Mouse (Mus musculus) erythroblast, embryonic 14.5 days (primary cell): ENCODE results near the gene Tcta. TPM values are rescaled to one million over a fixed set of nuclear protein-coding genes. Genes with fewer than 3 reads are reported as not detected.
"Not testable (repeated sequence)": the region's sequence is repeated elsewhere in the genome, so short reads cannot be mapped to it uniquely, and the experiment has no call there.

ENCODE experiments used
- H3K27me3 ChIP-seq: 2 replicates; pipeline ENCODE4 v1.6.1; 2012; ENCODE audit warnings: inconsistent platforms; ENCODE audit not compliant: control insufficient read depth
- H3K36me3 ChIP-seq: 2 replicates; pipeline ENCODE4 v1.6.1; 2012; ENCODE audit warnings: mild to moderate bottlenecking, inconsistent platforms; ENCODE audit not compliant: control insufficient read depth
- H3K4me1 ChIP-seq: 2 replicates; pipeline ENCODE4 v1.6.1; 2012; ENCODE audit warnings: inconsistent platforms; ENCODE audit not compliant: control insufficient read depth
- H3K4me3 ChIP-seq: replicated peaks from 2 replicates; pipeline ENCODE3; 2012; ENCODE audit warnings: moderate library complexity, mild to moderate bottlenecking, inconsistent platforms
- H3K9me3 ChIP-seq: 2 replicates; pipeline ENCODE4 v1.6.1; 2012; ENCODE audit warnings: low read length, inconsistent platforms, mixed read lengths; ENCODE audit not compliant: control insufficient read depth
- GATA1 ChIP-seq: IDR thresholded peaks from 2 replicates; pipeline ENCODE4 v1.6.1; 2012; ENCODE audit warnings: low read length, inconsistent platforms, mixed read lengths
- TAL1 ChIP-seq: IDR thresholded peaks from 3 replicates; pipeline ENCODE4 v1.6.1; 2012; ENCODE audit warnings: low read length, inconsistent platforms, mixed read lengths
- polyA plus RNA-seq: library from polyadenylated mRNA; stranded (reverse); fragments of >175 nt; gene quantifications from 2 replicates; pipeline ENCODE4 v1.2.3, GENCODE M21; 2012

Gene Tcta
- polyA plus RNA-seq, 1 experiment: 0.16 TPM

- Histone ChIP-seq H3K9me3 (no peaks in the 10 kb centered on the region), H3K27me3 (no peaks in the 10 kb centered on the region), H3K4me1 (peaks cover 50% of the 10 kb centered on the region), H3K4me3 (peak overlapping the region; percentile 83), H3K36me3 (peaks cover 50% of the 10 kb centered on the region)
- TF ChIP-seq GATA1 (no peak), TAL1 (no peak)
Observed at GRCm38 (mm10) chr9:108304716-108305115, 1.2 kb downstream of the Tcta start.

- Histone ChIP-seq H3K4me1 (peaks cover 34% of the 10 kb centered on the region), H3K4me3 (no peak overlapping the region), H3K27me3 (peaks cover 2% of the 10 kb centered on the region; the same call in 1 of the 2 replicates), H3K36me3 (peaks cover 35% of the 10 kb centered on the region), H3K9me3 (no peaks in the 10 kb centered on the region)
- TF ChIP-seq GATA1: no peak
- no peak for TF ChIP-seq TAL1
Observed at GRCm38 (mm10) chr9:108301853-108302252, 4.1 kb downstream of the Tcta start.

GRCm38 (mm10) chr9:108296453-108297355, 9.3 kb downstream of the Tcta start, which contains the start of gene Amt:
Gene Amt (plus strand): TSS chr9:108296853.
- peaks cover 2% of the 10 kb centered on the region for H3K27me3 ChIP-seq
- H3K4me3 ChIP-seq: peak within 1 kb of the TSS; percentile 33
- H3K9me3 ChIP-seq: no peaks in the 10 kb centered on the region
- H3K36me3 ChIP-seq: peaks cover 12% of the 10 kb centered on the region
- TF ChIP-seq TAL1 (no peak), GATA1 (no peak)
- peaks cover 7% of the 10 kb centered on the region for H3K4me1 ChIP-seq

DNA sequence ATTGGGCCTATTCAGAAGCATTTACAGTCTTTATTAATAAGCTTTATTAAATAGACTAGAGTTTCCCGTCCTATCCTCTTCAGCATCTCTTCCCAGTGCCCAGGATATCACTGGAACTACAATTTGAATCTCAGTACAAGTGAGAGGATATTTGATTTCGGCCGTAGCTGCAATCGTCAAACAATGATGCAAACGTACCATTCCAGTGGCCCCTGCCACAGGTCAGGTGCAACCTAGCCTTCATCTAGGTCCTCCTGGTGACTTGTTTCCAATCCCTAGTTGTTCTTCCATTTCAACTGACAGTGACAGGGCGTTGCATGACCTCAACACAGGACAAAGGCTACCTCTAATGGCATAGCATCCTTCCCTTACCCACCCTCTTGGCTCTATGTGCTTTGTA, 15.2 kb downstream of the Tcta start:
- no peaks in the 10 kb centered on the region; the same call in 1 of the 2 replicates for H3K36me3 ChIP-seq
- H3K9me3 ChIP-seq: no peaks in the 10 kb centered on the region
- peak overlapping the region; percentile 69 for H3K4me3 ChIP-seq
- TF ChIP-seq GATA1 (no peak), TAL1 (no peak)
- peaks cover 27% of the 10 kb centered on the region for H3K4me1 ChIP-seq
- H3K27me3 ChIP-seq: no peaks in the 10 kb centered on the region; the same call in 1 of the 2 replicates

DNA sequence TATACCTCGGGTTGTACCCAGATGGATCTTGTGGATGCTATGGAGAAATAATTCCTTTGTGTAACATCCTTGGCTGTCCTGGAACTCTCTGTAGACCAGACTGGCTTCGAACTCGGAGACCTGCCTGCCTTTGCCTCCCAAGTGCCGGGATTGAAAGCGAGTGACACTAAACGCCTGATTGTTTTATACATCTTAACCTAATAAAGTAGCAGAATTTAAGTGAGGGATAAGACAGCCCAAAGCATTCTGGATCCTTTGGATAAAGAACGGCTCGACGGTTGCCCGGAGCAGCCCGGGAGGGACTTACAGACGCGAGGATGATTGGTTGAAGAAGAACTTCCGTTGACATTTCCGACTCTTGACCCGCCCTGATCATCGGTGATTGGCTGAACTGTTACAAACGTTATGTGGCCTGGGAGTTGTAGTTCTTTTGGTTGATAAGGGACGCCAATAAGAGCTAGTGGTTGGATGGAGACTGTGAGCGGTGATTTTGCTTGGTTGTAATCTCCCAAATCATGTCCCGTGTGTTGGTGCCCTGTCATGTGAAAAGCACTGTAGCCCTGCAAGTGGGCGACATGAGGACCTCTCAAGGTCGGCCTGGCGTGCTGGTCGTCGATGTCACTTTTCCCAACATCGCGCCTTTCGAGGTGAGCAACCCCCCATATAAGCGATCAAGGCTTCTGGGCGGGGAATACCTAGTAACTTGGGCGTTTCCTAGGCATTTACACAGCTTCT, 15.8 kb downstream of the Tcta start, which contains the start of gene Nicn1:
Gene Nicn1, plus strand, starts transcription at position 414 of the 735 bp plus-strand sequence.
- TF ChIP-seq GATA1 (peak; percentile 67), TAL1 (no peak)
- H3K4me3 ChIP-seq: peak within 1 kb of the TSS; percentile 69

DNA sequence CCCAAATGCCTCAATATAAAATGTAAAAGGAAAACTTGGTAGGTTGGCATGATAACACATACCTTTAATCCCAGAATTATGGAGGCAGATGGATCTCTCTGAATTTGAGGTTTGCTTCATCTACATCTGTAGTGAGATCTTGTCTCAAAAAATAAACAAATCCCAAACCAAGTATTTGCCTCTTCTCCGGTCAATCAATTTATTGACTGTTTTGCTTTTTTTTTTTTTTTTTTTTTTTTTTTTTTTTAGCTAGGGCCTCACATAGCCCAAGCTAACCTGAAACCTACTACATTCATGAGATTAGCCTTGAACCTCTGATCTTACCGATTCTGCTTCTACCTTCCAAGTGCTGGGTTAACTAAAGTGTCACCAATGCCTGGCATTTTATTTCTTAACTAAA, 16.6 kb downstream of the Tcta start:
- H3K36me3 ChIP-seq: no peaks in the 10 kb centered on the region
- TF ChIP-seq GATA1: no peak
- no peak for TF ChIP-seq TAL1
- H3K4me3 ChIP-seq: peak overlapping the region; percentile 69
- no peaks in the 10 kb centered on the region; the same call in 1 of the 2 replicates for H3K27me3 ChIP-seq
- peaks cover 33% of the 10 kb centered on the region for H3K4me1 ChIP-seq
- no peaks in the 10 kb centered on the region for H3K9me3 ChIP-seq

More for the DNA sequence above, 15.8 kb downstream of the Tcta start, which contains the start of gene Nicn1:
- Histone ChIP-seq H3K4me1 (peaks cover 27% of the 10 kb centered on the region), H3K9me3 (no peaks in the 10 kb centered on the region), H3K27me3 (no peaks in the 10 kb centered on the region; the same call in 1 of the 2 replicates), H3K36me3 (no peaks in the 10 kb centered on the region; the same call in 1 of the 2 replicates)

GRCm38 (mm10) chr9:108287526-108288238, 18.3 kb downstream of the Tcta start:
- not testable (repeated sequence) for H3K36me3 ChIP-seq, H3K9me3 ChIP-seq, H3K27me3 ChIP-seq, H3K4me3 ChIP-seq
- peaks cover 36% of the 10 kb centered on the region for H3K4me1 ChIP-seq

GRCm38 (mm10) chr9:108284410-108284809, 21.6 kb downstream of the Tcta start:
- peaks cover 20% of the 10 kb centered on the region for H3K4me1 ChIP-seq
- H3K27me3 ChIP-seq: no peaks in the 10 kb centered on the region
- H3K36me3 ChIP-seq: no peaks in the 10 kb centered on the region
- H3K4me3 ChIP-seq: no peak overlapping the region
- no peaks in the 10 kb centered on the region for H3K9me3 ChIP-seq
- TF ChIP-seq GATA1 (no peak), TAL1 (no peak)
